Mouse (Mus musculus) retina, adult 2 months (tissue): ENCODE data around the gene Upp2.

Source experiments
- DNase-seq: peaks from one replicate; pipeline ENCODE4 v3.0.0-alpha.2; 2012; ENCODE audit warnings: low read depth, low spot score

Upp2 gene

GRCm38 (mm10) chr2:58551866-58552265 is 15.2 kb upstream of the Upp2 start:
- DNase-seq: no peak

- no peak for DNase-seq
Observed at GRCm38 (mm10) chr2:58552296-58552695, 14.8 kb upstream of the Upp2 start.

- DNase-seq: no peak
Observed at GRCm38 (mm10) chr2:58557045-58557845, 9.9 kb upstream of the Upp2 start.

GRCm38 (mm10) chr2:58562137-58562536 is 5.0 kb upstream of the Upp2 start:
- DNase-seq: no peak

GRCm38 (mm10) chr2:58565267-58565666 is 1.8 kb upstream of the Upp2 start:
- no peak for DNase-seq

GRCm38 (mm10) chr2:58566049-58566409 is 1.1 kb upstream of the Upp2 start:
- DNase-seq: no peak

GRCm38 (mm10) chr2:58566410-58567065 is 560 bp upstream of the Upp2 start:
- no peak for DNase-seq

- DNase-seq: no peak
Observed at GRCm38 (mm10) chr2:58567866-58568719, 995 bp downstream of the Upp2 start.

- no peak for DNase-seq
Observed at GRCm38 (mm10) chr2:58568841-58569645, 1.9 kb downstream of the Upp2 start.

- no peak for DNase-seq
Observed at GRCm38 (mm10) chr2:58574167-58574566, 7.1 kb downstream of the Upp2 start.

- DNase-seq: no peak
Observed at GRCm38 (mm10) chr2:58586311-58586710, 19.2 kb downstream of the Upp2 start.

GRCm38 (mm10) chr2:58589637-58590036 is 22.5 kb downstream of the Upp2 start:
- DNase-seq: no peak

GRCm38 (mm10) chr2:58590055-58590454 is 23.0 kb downstream of the Upp2 start:
- no peak for DNase-seq

GRCm38 (mm10) chr2:58595350-58595749 is 28.3 kb downstream of the Upp2 start:
- DNase-seq: no peak

GRCm38 (mm10) chr2:58596774-58597342 is 29.8 kb downstream of the Upp2 start:
- DNase-seq: no peak

- no peak for DNase-seq
Observed at GRCm38 (mm10) chr2:58597556-58597955, 30.5 kb downstream of the Upp2 start.

- no peak for DNase-seq
Observed at GRCm38 (mm10) chr2:58599639-58600038, 32.5 kb downstream of the Upp2 start.

GRCm38 (mm10) chr2:58601382-58601781 is 34.3 kb downstream of the Upp2 start:
- DNase-seq: no peak

- no peak for DNase-seq
Observed at GRCm38 (mm10) chr2:58603379-58603778, 36.3 kb downstream of the Upp2 start.

- no peak for DNase-seq
Observed at GRCm38 (mm10) chr2:58604791-58605190, 37.7 kb downstream of the Upp2 start.

GRCm38 (mm10) chr2:58613720-58614119 is 46.6 kb downstream of the Upp2 start:
- no peak for DNase-seq
